Mouse (Mus musculus): ENCODE measurements around the gene Il1rapl1. TPM values are rescaled to one million over a fixed set of nuclear protein-coding genes. Genes with fewer than 3 reads are reported as not detected.

Gene Il1rapl1
- polyA plus RNA-seq, 1 experiment from 2014 or later: 0.18 TPM

- Histone ChIP-seq H3K9me3 (ENCODE audit: low read depth, low read length) (no peaks in the 10 kb centered on the region), H3K36me3 (ENCODE audit: insufficient read depth) (no peaks in the 10 kb centered on the region), H3K4me1 (ENCODE audit: insufficient read depth) (no peaks in the 10 kb centered on the region), H3K4me3 (ENCODE audit: low read depth, low read length) (no peak overlapping the region), H3K27me3 (ENCODE audit: insufficient read depth, low read length) (no peaks in the 10 kb centered on the region), H3K4me2 (no peak overlapping the region), H3K9ac (no peak overlapping the region), H3K27ac (ENCODE audit: low read depth) (no peak overlapping the region)
- WGBS: 22% methylated on average over 2 of the region's 2 CpGs
- TF ChIP-seq CTCF (IDR thresholded peaks at IDR 0.05; ENCODE audit: low read depth): no peak
- peak; percentile 5 for DNase-seq
- no peak for ATAC-seq (ENCODE audit: insufficient read depth)
Measured at GRCm38 (mm10) chrX:88112254-88112653, 3.2 kb downstream of the Il1rapl1 start.

DNA sequence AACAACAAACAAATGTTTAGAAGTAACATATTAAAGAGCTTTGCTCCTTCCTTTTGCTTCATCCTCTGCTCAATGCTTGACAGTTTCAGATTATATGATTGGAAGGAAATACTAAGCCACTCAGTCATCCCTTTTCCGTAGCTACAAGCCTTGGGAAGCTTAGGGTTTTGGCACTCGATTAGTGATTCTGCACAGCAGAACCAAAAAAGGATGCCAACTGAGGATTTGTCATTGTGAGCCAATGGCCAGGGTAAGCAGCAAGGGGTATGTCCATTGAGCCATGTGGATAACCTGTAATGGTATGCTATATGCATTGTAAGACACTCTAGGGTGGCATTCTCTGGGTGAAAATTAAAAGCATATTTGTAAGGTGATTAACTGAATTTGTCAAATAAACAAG is 5.7 kb downstream of the Il1rapl1 start:
- no peak overlapping the region for H3K27ac ChIP-seq (ENCODE audit: low read depth)
- no peak overlapping the region for H3K4me3 ChIP-seq (ENCODE audit: low read depth, low read length)
- ATAC-seq (ENCODE audit: insufficient read depth): no peak
- no peak for DNase-seq
- H3K4me2 ChIP-seq: no peak overlapping the region
- 76% methylated on average over 2 of the region's 2 CpGs for WGBS
- H3K4me1 ChIP-seq (ENCODE audit: insufficient read depth): no peaks in the 10 kb centered on the region
- no peak overlapping the region for H3K9ac ChIP-seq
- no peak for TF ChIP-seq CTCF (IDR thresholded peaks at IDR 0.05; ENCODE audit: low read depth)
- H3K36me3 ChIP-seq (ENCODE audit: insufficient read depth): no peaks in the 10 kb centered on the region
- no peaks in the 10 kb centered on the region for H3K9me3 ChIP-seq (ENCODE audit: low read depth, low read length)
- H3K27me3 ChIP-seq (ENCODE audit: insufficient read depth, low read length): no peaks in the 10 kb centered on the region

DNA sequence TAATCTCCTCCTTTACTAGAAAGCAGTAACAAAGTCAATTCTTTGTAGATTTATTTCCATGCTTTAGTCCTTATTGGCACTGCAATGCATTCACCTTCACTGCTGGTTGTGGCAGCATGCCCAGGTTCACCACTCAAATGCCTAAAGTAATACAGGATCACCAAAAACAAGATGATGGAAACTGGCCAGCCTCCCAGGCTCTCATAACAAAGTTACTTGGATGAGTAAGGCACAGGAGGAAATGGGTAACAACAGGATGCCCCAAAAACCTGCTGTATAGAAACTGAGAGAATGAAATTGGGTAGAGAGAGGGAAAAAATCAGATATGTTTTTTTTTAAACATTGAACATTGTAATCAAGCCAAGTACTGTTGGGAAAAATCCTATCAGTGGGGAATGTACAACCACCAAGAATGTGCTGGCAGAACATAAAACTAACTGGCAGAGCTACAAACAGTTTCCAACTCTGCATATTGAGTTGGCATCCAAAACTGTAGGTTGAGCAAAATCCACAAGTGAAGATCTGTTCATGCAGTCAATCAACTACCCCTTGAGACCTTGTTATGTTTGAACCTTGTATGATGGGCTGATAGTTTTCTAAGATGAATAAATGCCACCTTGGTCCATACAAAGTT is 21.4 kb downstream of the Il1rapl1 start:
- ATAC-seq (ENCODE audit: insufficient read depth): no peak

GRCm38 (mm10) chrX:88089873-88090272 is 25.6 kb downstream of the Il1rapl1 start:
- Histone ChIP-seq H3K9ac (no peak overlapping the region), H3K27me3 (ENCODE audit: insufficient read depth, low read length) (no peaks in the 10 kb centered on the region), H3K9me3 (ENCODE audit: low read depth, low read length) (no peaks in the 10 kb centered on the region), H3K27ac (ENCODE audit: low read depth) (no peak overlapping the region), H3K36me3 (ENCODE audit: insufficient read depth) (no peaks in the 10 kb centered on the region), H3K4me1 (ENCODE audit: insufficient read depth) (no peaks in the 10 kb centered on the region), H3K4me2 (no peak overlapping the region), H3K4me3 (ENCODE audit: low read depth, low read length) (no peak overlapping the region)
- no peak for ATAC-seq (ENCODE audit: insufficient read depth)
- no peak for DNase-seq
- no peak for TF ChIP-seq CTCF (IDR thresholded peaks at IDR 0.05; ENCODE audit: low read depth)
- WGBS: 60% methylated on average over 2 of the region's 2 CpGs

More for the DNA sequence above, 21.4 kb downstream of the Il1rapl1 start:
- Histone ChIP-seq H3K27me3 (ENCODE audit: insufficient read depth, low read length) (no peaks in the 10 kb centered on the region), H3K4me2 (no peak overlapping the region), H3K9me3 (ENCODE audit: low read depth, low read length) (no peaks in the 10 kb centered on the region), H3K36me3 (ENCODE audit: insufficient read depth) (no peaks in the 10 kb centered on the region), H3K4me3 (ENCODE audit: low read depth, low read length) (no peak overlapping the region), H3K4me1 (ENCODE audit: insufficient read depth) (no peaks in the 10 kb centered on the region), H3K27ac (ENCODE audit: low read depth) (no peak overlapping the region), H3K9ac (no peak overlapping the region)
- no peak for DNase-seq
- no peak for TF ChIP-seq CTCF (IDR thresholded peaks at IDR 0.05; ENCODE audit: low read depth)

- H3K36me3 ChIP-seq (ENCODE audit: insufficient read depth): no peaks in the 10 kb centered on the region
- no peaks in the 10 kb centered on the region for H3K9me3 ChIP-seq (ENCODE audit: low read depth, low read length)
- DNase-seq (peak; percentile 0), ATAC-seq (ENCODE audit: insufficient read depth) (no peak)
- H3K4me3 ChIP-seq (ENCODE audit: low read depth, low read length): no peak overlapping the region
- no peak overlapping the region for H3K9ac ChIP-seq
- no peaks in the 10 kb centered on the region for H3K4me1 ChIP-seq (ENCODE audit: insufficient read depth)
- no peaks in the 10 kb centered on the region for H3K27me3 ChIP-seq (ENCODE audit: insufficient read depth, low read length)
- WGBS: 35% methylated on average over 7 of the region's 7 CpGs
- no peak for TF ChIP-seq CTCF (IDR thresholded peaks at IDR 0.05; ENCODE audit: low read depth)
- no peak overlapping the region for H3K27ac ChIP-seq (ENCODE audit: low read depth)
- no peak overlapping the region for H3K4me2 ChIP-seq
Measured at GRCm38 (mm10) chrX:88072741-88073419, 42.6 kb downstream of the Il1rapl1 start.

- TF ChIP-seq CTCF (IDR thresholded peaks at IDR 0.05; ENCODE audit: low read depth): no peak
- Histone ChIP-seq H3K4me1 (ENCODE audit: insufficient read depth) (no peaks in the 10 kb centered on the region), H3K9me3 (ENCODE audit: low read depth, low read length) (no peaks in the 10 kb centered on the region), H3K27ac (ENCODE audit: low read depth) (no peak overlapping the region), H3K4me3 (ENCODE audit: low read depth, low read length) (no peak overlapping the region), H3K9ac (no peak overlapping the region), H3K27me3 (ENCODE audit: insufficient read depth, low read length) (no peaks in the 10 kb centered on the region), H3K4me2 (no peak overlapping the region), H3K36me3 (ENCODE audit: insufficient read depth) (no peaks in the 10 kb centered on the region)
- WGBS: 69% methylated on average over 3 of the region's 3 CpGs
- ATAC-seq (ENCODE audit: insufficient read depth) (no peak), DNase-seq (no peak)
Measured at GRCm38 (mm10) chrX:88070368-88070767, 45.1 kb downstream of the Il1rapl1 start.

GRCm38 (mm10) chrX:88043556-88043955 is 71.9 kb downstream of the Il1rapl1 start:
- no peak for DNase-seq
- Histone ChIP-seq H3K27ac (ENCODE audit: low read depth) (no peak overlapping the region), H3K9me3 (ENCODE audit: low read depth, low read length) (no peaks in the 10 kb centered on the region), H3K4me3 (ENCODE audit: low read depth, low read length) (no peak overlapping the region), H3K9ac (no peak overlapping the region), H3K4me2 (no peak overlapping the region), H3K27me3 (ENCODE audit: insufficient read depth, low read length) (no peaks in the 10 kb centered on the region), H3K36me3 (ENCODE audit: insufficient read depth) (no peaks in the 10 kb centered on the region), H3K4me1 (ENCODE audit: insufficient read depth) (no peaks in the 10 kb centered on the region)
- WGBS: 90% methylated on average over 1 of the region's 1 CpGs
- no peak for TF ChIP-seq CTCF (IDR thresholded peaks at IDR 0.05; ENCODE audit: low read depth)
- no peak for ATAC-seq (ENCODE audit: insufficient read depth)

Data from lung, embryonic 14.5 days (tissue).